Comparison of ENCODE assay signal across 9 mouse cellular contexts in the genomic region with DNA sequence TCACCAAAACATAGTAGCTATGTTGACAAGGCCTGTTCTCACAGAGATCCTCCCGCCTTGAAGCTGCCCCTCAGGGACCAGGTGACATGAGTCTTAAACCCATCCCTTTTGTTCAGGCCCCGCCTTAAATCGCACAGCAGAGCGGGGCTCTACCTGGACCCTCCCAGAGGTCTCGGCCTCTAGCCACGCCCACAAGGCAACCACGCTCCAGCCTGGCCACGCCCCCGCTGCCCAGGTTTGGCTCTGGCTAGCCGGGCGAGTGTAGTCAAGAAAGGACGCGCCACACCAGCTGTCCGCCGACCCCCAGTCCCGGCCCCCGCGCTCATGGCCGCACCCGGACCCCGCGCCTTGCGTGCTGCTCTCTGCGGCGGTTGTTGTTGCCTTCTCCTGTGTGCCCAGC. TPM values are rescaled to one million over a fixed set of nuclear protein-coding genes. Genes with fewer than 3 reads are reported as not detected.
DNase-seq lines count a peak whose midpoint lies in the region; ATAC-seq lines count a peak whose summit lies in the region.
"Had no signal": no experiment of that assay in that cellular context is flagged by ENCODE, and none has a peak within 500 bp of the region (broad histone marks: within the 10 kb centered on the region; RNA-seq: fewer than 3 reads in every experiment).

No protein-coding gene starts in this region.

- no peak for ATAC-seq in heart, embryonic 11.5 days (replicated peaks; ENCODE audit: insufficient number of reproducible peaks, low FRiP score, low TSS enrichment)
- ATAC-seq in forebrain, embryonic 16.5 days, result no peak

- H3K4me2 ChIP-seq in heart, embryonic 11.5 days, result peak overlapping the region; percentile 74
- H3K4me2 ChIP-seq in forebrain, embryonic 16.5 days (ENCODE audit: low read length), result peak overlapping the region; percentile 53

- WGBS in heart, embryonic 11.5 days (ENCODE audit: insufficient replicate concordance), result 1% methylated on average over 25 of the region's 25 CpGs
- WGBS in forebrain, embryonic 16.5 days, result 2% methylated on average over 25 of the region's 25 CpGs
- under 1% methylated on average over 25 of the region's 25 CpGs for WGBS in midbrain, embryonic 10.5 days

- DNase-seq in heart, adult 9 months (ENCODE audit: low spot score in 2 of 2), result no peak
- peak; percentile 74 for DNase-seq in kidney, postnatal 14 days
- no peak for DNase-seq in midbrain, embryonic 10.5 days (ENCODE audit: low spot score)
- DNase-seq in frontal cortex, postnatal 36 days (ENCODE audit: low spot score in 2 of 2), result no peak
- no peak for DNase-seq in gastrocnemius, adult 18-20 months (ENCODE audit: low spot score)
- DNase-seq in adrenal gland, adult (ENCODE audit: inconsistent age in 2 of 2, low spot score in 1 of 2), result no peak

- H3K4me1 ChIP-seq in heart, embryonic 11.5 days (ENCODE audit: control insufficient read depth, insufficient read depth, low read length), result peaks cover 4% of the 10 kb centered on the region; the same call in 1 of the 2 replicates
- H3K4me1 ChIP-seq in forebrain, embryonic 16.5 days (replicated peaks; ENCODE audit: control insufficient read depth, insufficient read depth, low read length), result peaks cover 3% of the 10 kb centered on the region; the same call in 1 of the 2 replicates
- peaks cover 33% of the 10 kb centered on the region for H3K4me1 ChIP-seq in midbrain, embryonic 10.5 days

- peak overlapping the region; percentile 35 for H3K4me3 ChIP-seq in heart, embryonic 11.5 days (ENCODE audit: low read depth, low read length)
- peak overlapping the region; percentile 27 for H3K4me3 ChIP-seq in forebrain, embryonic 16.5 days (replicated peaks; ENCODE audit: low read length)
- H3K4me3 ChIP-seq in midbrain, embryonic 10.5 days, result peak overlapping the region; percentile 46

- peak overlapping the region; percentile 47; the same call in 1 of the 2 replicates for H3K9ac ChIP-seq in heart, embryonic 11.5 days (ENCODE audit: low read depth, low read length)
- peak overlapping the region; percentile 41 for H3K9ac ChIP-seq in forebrain, embryonic 16.5 days (replicated peaks; ENCODE audit: low read depth, low read length)

- H3K27ac ChIP-seq in heart, embryonic 11.5 days (ENCODE audit: low read depth, low read length), result no peak overlapping the region
- no peak overlapping the region for H3K27ac ChIP-seq in forebrain, embryonic 16.5 days (ENCODE audit: low read length)
- H3K27ac ChIP-seq in midbrain, embryonic 10.5 days (replicated peaks), result peak overlapping the region; percentile 46

- H3K36me3 ChIP-seq in heart, embryonic 11.5 days (ENCODE audit: control insufficient read depth, insufficient read depth, low read length), result no peaks in the 10 kb centered on the region
- H3K36me3 ChIP-seq in forebrain, embryonic 16.5 days (ENCODE audit: control insufficient read depth, insufficient read depth), result no peaks in the 10 kb centered on the region
- no peaks in the 10 kb centered on the region for H3K36me3 ChIP-seq in midbrain, embryonic 10.5 days

- no peaks in the 10 kb centered on the region for H3K9me3 ChIP-seq in heart, embryonic 11.5 days (replicated peaks; ENCODE audit: control insufficient read depth, low read length)
- no peaks in the 10 kb centered on the region for H3K9me3 ChIP-seq in forebrain, embryonic 16.5 days (ENCODE audit: control insufficient read depth, low read length)
- H3K9me3 ChIP-seq in midbrain, embryonic 10.5 days (replicated peaks), result no peaks in the 10 kb centered on the region

- H3K27me3 ChIP-seq in heart, embryonic 11.5 days (ENCODE audit: control insufficient read depth, insufficient read depth, low read length), result peaks cover 35% of the 10 kb centered on the region
- H3K27me3 ChIP-seq in forebrain, embryonic 16.5 days (replicated peaks; ENCODE audit: control insufficient read depth, insufficient read depth, low read length), result peaks cover 6% of the 10 kb centered on the region
- peaks cover 68% of the 10 kb centered on the region for H3K27me3 ChIP-seq in midbrain, embryonic 10.5 days (ENCODE audit: low read depth, poor library complexity, severe bottlenecking)

RNA-seq across cellular contexts. Expression of a gene that starts 8.3 kb away (rescaled TPM):
- 0.37 and 0.61 TPM in 2 replicates for polyA plus RNA-seq in heart, embryonic 11.5 days (2014; fragmentation: Nextera tagmentation; extraction: Ambion mirVana)
- polyA plus RNA-seq in forebrain, embryonic 16.5 days (2015; fragmentation: Nextera tagmentation; extraction: Ambion mirVana), result 0.57 and 1.4 TPM in 2 replicates
- polyA plus RNA-seq in midbrain, embryonic 10.5 days (2016; fragmentation: Nextera tagmentation; extraction: Ambion mirVana), result 0.17 and 0.35 TPM in 2 replicates
- total RNA-seq in gastrocnemius, adult 18-20 months (2021), result not detected

RNA-seq across cellular contexts. Expression of a gene that starts 8.7 kb away (rescaled TPM):
- 0.27 and 0.77 TPM in 2 replicates for polyA plus RNA-seq in heart, embryonic 11.5 days (2014; fragmentation: Nextera tagmentation; extraction: Ambion mirVana)
- 0.88 and 1.1 TPM in 2 replicates for polyA plus RNA-seq in forebrain, embryonic 16.5 days (2015; fragmentation: Nextera tagmentation; extraction: Ambion mirVana)
- 0.99 and 1.7 TPM in 2 replicates for polyA plus RNA-seq in midbrain, embryonic 10.5 days (2016; fragmentation: Nextera tagmentation; extraction: Ambion mirVana)
- total RNA-seq in gastrocnemius, adult 18-20 months (2021), result not detected
- total RNA-seq: hematopoietic stem cell, adult 5-6 weeks had no signal

RNA-seq across cellular contexts. Expression of a gene that starts 20.0 kb away (rescaled TPM):
- polyA plus RNA-seq in heart, embryonic 11.5 days (2014; fragmentation: Nextera tagmentation; extraction: Ambion mirVana), result 1.5 and 1.7 TPM in 2 replicates
- 2.1 and 2.3 TPM in 2 replicates for polyA plus RNA-seq in forebrain, embryonic 16.5 days (2015; fragmentation: Nextera tagmentation; extraction: Ambion mirVana)
- 2.6 and 3.0 TPM in 2 replicates for polyA plus RNA-seq in midbrain, embryonic 10.5 days (2016; fragmentation: Nextera tagmentation; extraction: Ambion mirVana)
- 10 to 100 TPM in 1 of 2 experiments, 1 to 10 TPM in 1; 8.8 to 11.4 TPM for total RNA-seq in gastrocnemius, adult 18-20 months (2021)

RNA-seq across cellular contexts. Expression of a gene that starts 42.3 kb away (rescaled TPM):
- 0.11 and 0.42 TPM in 2 replicates for polyA plus RNA-seq in heart, embryonic 11.5 days (2014; fragmentation: Nextera tagmentation; extraction: Ambion mirVana)
- polyA plus RNA-seq in forebrain, embryonic 16.5 days (2015; fragmentation: Nextera tagmentation; extraction: Ambion mirVana), result 0.47 and 0.52 TPM in 2 replicates
- polyA plus RNA-seq in midbrain, embryonic 10.5 days (2016; fragmentation: Nextera tagmentation; extraction: Ambion mirVana), result 1.3 and 1.5 TPM in 2 replicates
- total RNA-seq in gastrocnemius, adult 18-20 months (2021), result under 1 TPM; 0.12 to 0.14 TPM

RNA-seq across cellular contexts. Expression of a gene that starts 56.9 kb away (rescaled TPM):
- 57.5 and 64.9 TPM in 2 replicates for polyA plus RNA-seq in heart, embryonic 11.5 days (2014; fragmentation: Nextera tagmentation; extraction: Ambion mirVana)
- 112 and 124 TPM in 2 replicates for polyA plus RNA-seq in forebrain, embryonic 16.5 days (2015; fragmentation: Nextera tagmentation; extraction: Ambion mirVana)
- 91.9 and 92.2 TPM in 2 replicates for polyA plus RNA-seq in midbrain, embryonic 10.5 days (2016; fragmentation: Nextera tagmentation; extraction: Ambion mirVana)
- 10 to 100 TPM; 26.8 to 26.9 TPM for total RNA-seq in gastrocnemius, adult 18-20 months (2021)
